14 mouse cellular contexts compared by ENCODE assay signal in the genomic region with DNA sequence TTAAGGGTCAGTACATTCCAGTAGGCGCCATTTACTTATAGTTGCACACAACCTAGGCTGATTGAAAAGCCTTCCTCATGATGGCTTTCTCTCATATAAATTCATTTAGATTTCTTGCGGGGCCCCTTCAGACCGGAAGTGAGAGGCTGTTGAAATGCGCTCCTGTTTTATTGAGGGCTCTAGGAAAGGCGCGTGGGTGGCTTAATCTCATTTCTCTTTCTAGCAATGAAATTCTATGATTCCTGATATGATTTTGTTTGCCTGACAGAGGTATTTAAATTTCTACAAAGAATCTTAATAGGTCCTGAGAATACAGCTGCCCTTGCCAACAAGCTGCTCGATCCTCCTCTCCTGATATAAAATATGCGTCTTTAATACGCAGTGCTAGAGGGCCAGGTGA. TPM values are rescaled to one million over a fixed set of nuclear protein-coding genes. Genes with fewer than 3 reads are reported as not detected.
DNase-seq lines count a peak whose midpoint lies in the region; ATAC-seq and TF ChIP-seq lines count a peak whose summit lies in the region.
"Had no signal": no experiment of that assay in that cellular context is flagged by ENCODE, and none has a peak within 500 bp of the region (broad histone marks: within the 10 kb centered on the region; RNA-seq: fewer than 3 reads in every experiment).

No protein-coding gene starts in this region.

- peak overlapping the region; percentile 89 for H3K9ac ChIP-seq in forebrain, embryonic 16.5 days (replicated peaks; ENCODE audit: low read depth, low read length)
- 0 out of 2 replicates have a peak overlapping the region, but pooled peaks have one; percentile 35 for H3K9ac ChIP-seq in limb, embryonic 13.5 days
- peak overlapping the region; percentile 41; the same call in 1 of the 2 replicates for H3K9ac ChIP-seq in neural tube, embryonic 13.5 days
- H3K9ac ChIP-seq: lung, embryonic 15.5 days had no signal

- H3K36me3 ChIP-seq in forebrain, embryonic 16.5 days (ENCODE audit: control insufficient read depth, insufficient read depth), result 0 out of 2 replicates have a peak, but pooled peaks cover 5% of the 10 kb centered on the region
- H3K36me3 ChIP-seq in limb, embryonic 13.5 days, result peaks cover 33% of the 10 kb centered on the region
- H3K36me3 ChIP-seq in neural tube, embryonic 13.5 days, result 0 out of 2 replicates have a peak, but pooled peaks cover 10% of the 10 kb centered on the region
- H3K36me3 ChIP-seq: lung, embryonic 15.5 days had no signal

- H3K9me3 ChIP-seq in forebrain, embryonic 16.5 days (ENCODE audit: control insufficient read depth, low read length), result no peaks in the 10 kb centered on the region
- no peaks in the 10 kb centered on the region for H3K9me3 ChIP-seq in limb, embryonic 13.5 days
- no peaks in the 10 kb centered on the region for H3K9me3 ChIP-seq in neural tube, embryonic 13.5 days
- H3K9me3 ChIP-seq: lung, embryonic 15.5 days had no signal

- H3K4me2 ChIP-seq in forebrain, embryonic 16.5 days (ENCODE audit: low read length), result peak overlapping the region; percentile 68
- peak overlapping the region; percentile 5; the same call in 1 of the 2 replicates for H3K4me2 ChIP-seq in limb, embryonic 13.5 days (replicated peaks)
- H3K4me2 ChIP-seq in neural tube, embryonic 13.5 days, result peak overlapping the region; percentile 95
- H3K4me2 ChIP-seq: lung, embryonic 15.5 days had no signal

- H3K4me3 ChIP-seq in left cerebral cortex, adult 2 months, result peak overlapping the region; percentile 89
- H3K4me3 ChIP-seq in forebrain, embryonic 16.5 days (replicated peaks; ENCODE audit: low read length), result peak overlapping the region; percentile 71
- H3K4me3 ChIP-seq in limb, embryonic 13.5 days, result no peak overlapping the region
- H3K4me3 ChIP-seq in neural tube, embryonic 13.5 days, result peak overlapping the region; percentile 87; the same call in 1 of the 2 replicates
- H3K4me3 ChIP-seq: lung, embryonic 15.5 days had no signal

- intact Hi-C loops in left cerebral cortex, adult 2 months (cut with DNase I), result no loop called here

- no peak for ATAC-seq in forebrain, embryonic 16.5 days
- ATAC-seq in limb, embryonic 13.5 days (ENCODE audit: low FRiP score, low read depth), result no peak
- no peak for ATAC-seq in neural tube, embryonic 13.5 days (ENCODE audit: low read depth)

- WGBS in forebrain, embryonic 16.5 days, result 39% methylated on average over 9 of the region's 9 CpGs
- 77% methylated on average over 9 of the region's 9 CpGs for WGBS in limb, embryonic 13.5 days
- 70% methylated on average over 9 of the region's 9 CpGs for WGBS in neural tube, embryonic 13.5 days

- H3K27ac ChIP-seq in left cerebral cortex, adult 2 months, result peak overlapping the region; percentile 68
- peak overlapping the region; percentile 52 for H3K27ac ChIP-seq in forebrain, embryonic 16.5 days (ENCODE audit: low read length)
- H3K27ac ChIP-seq in limb, embryonic 13.5 days, result no peak overlapping the region
- H3K27ac ChIP-seq in neural tube, embryonic 13.5 days (replicated peaks), result no peak overlapping the region
- H3K27ac ChIP-seq: lung, embryonic 15.5 days had no signal

- no peak for DNase-seq in left cerebral cortex, adult 2 months (ENCODE audit: extremely low spot score in 1 of 2, low spot score in 2 of 2)
- DNase-seq in left cerebral cortex, adult 11 months (ENCODE audit: low spot score), result no peak
- no peak for DNase-seq in cerebellum, postnatal 25 days
- no peak for DNase-seq in embryo, embryonic 11 days
- no peak for DNase-seq in cerebellum, postnatal 4 days (ENCODE audit: low spot score in 2 of 2)
- DNase-seq: cerebellum, adult 2 months; kidney, postnatal 14 days; layer of hippocampus, postnatal 36 days; liver; thymus, postnatal 4 days had no signal

- no peak for TF ChIP-seq CTCF in left cerebral cortex, adult 2 months (IDR thresholded peaks at IDR 0.05)

- H3K27me3 ChIP-seq in forebrain, embryonic 16.5 days (replicated peaks; ENCODE audit: control insufficient read depth, insufficient read depth, low read length), result no peaks in the 10 kb centered on the region
- peaks cover 28% of the 10 kb centered on the region for H3K27me3 ChIP-seq in limb, embryonic 13.5 days
- 0 out of 2 replicates have a peak, but pooled peaks cover 8% of the 10 kb centered on the region for H3K27me3 ChIP-seq in neural tube, embryonic 13.5 days

- H3K4me1 ChIP-seq in forebrain, embryonic 16.5 days (replicated peaks; ENCODE audit: control insufficient read depth, insufficient read depth, low read length), result peaks cover 64% of the 10 kb centered on the region
- peaks cover 95% of the 10 kb centered on the region for H3K4me1 ChIP-seq in limb, embryonic 13.5 days
- H3K4me1 ChIP-seq in neural tube, embryonic 13.5 days (replicated peaks), result peaks cover 99% of the 10 kb centered on the region

RNA-seq across cellular contexts. Expression of gene Mn1, which starts 8.7 kb away (rescaled TPM):
- 10 to 100 TPM; 61.9 to 76.6 TPM for total RNA-seq in left cerebral cortex, adult 2 months (2021)
- 99.6 and 106 TPM in 2 replicates for polyA plus RNA-seq in forebrain, embryonic 16.5 days (2015; fragmentation: Nextera tagmentation; extraction: Ambion mirVana)
- polyA plus RNA-seq in limb, embryonic 13.5 days (2015; fragmentation: Nextera tagmentation; extraction: Ambion mirVana), result 22.8 and 22.9 TPM in 2 replicates
- 22.3 and 23.5 TPM in 2 replicates for polyA plus RNA-seq in neural tube, embryonic 13.5 days (2015; fragmentation: Nextera tagmentation; extraction: Ambion mirVana)

Comparison
In these comparisons a context has a peak if more than half of its experiments do, and no peak if none do; other contexts are left out.
1. H3K27ac ChIP-seq: peak in left cerebral cortex, adult 2 months (single experiment) and forebrain, embryonic 16.5 days (single experiment); none in limb, embryonic 13.5 days (single experiment) and neural tube, embryonic 13.5 days (single experiment).
2. H3K4me2 ChIP-seq: peak in every context shown above with its lines; median percentile 95 in neural tube, embryonic 13.5 days; 68 in forebrain, embryonic 16.5 days; 5 in limb, embryonic 13.5 days.
3. H3K9ac ChIP-seq: peak in every context shown above with its lines; median percentile 89 in forebrain, embryonic 16.5 days; 41 in neural tube, embryonic 13.5 days; 35 in limb, embryonic 13.5 days.